Mouse (Mus musculus): ENCODE results near the gene Pgghg.

The Pgghg gene

GRCm38 (mm10) chr7:140990622-140991021 is 49.4 kb downstream of the Pgghg start:
- no peak for DNase-seq (ENCODE audit: low spot score in 2 of 2)

DNA sequence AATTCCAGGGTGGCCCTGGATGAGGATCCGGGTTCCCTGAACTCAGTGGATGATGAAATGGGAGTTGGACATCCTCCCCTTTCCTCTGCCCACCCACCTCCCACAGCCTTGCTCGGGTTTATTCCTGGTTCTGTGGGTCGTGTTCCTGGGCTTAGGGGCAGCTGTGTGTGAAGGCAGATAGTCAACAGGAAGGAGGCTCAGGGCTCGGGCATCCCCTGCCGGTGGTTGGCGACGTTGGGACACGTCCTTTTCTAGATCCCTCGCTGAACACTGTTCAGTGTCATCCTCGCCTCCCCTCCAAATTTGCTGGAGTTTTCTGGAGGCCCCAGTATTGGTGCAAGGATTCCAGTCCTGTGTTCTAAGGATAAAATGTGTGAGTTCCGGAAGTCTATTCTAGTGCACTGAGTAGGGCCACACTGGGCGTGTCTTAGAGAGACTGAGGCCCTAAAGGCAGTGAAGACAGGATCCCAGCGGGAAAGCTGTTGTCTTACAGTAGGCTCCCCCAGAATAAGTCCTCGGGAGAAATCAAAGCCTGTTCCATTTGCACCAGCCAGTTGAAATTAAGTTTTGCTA is 50.0 kb downstream of the Pgghg start:
- no peak for DNase-seq (ENCODE audit: low spot score in 2 of 2)
